Mouse (Mus musculus): ENCODE results near the gene Cfap57. TPM values are rescaled to one million over a fixed set of nuclear protein-coding genes. Genes with fewer than 3 reads are reported as not detected.

Gene Cfap57
- total and polyA plus RNA-seq, 3 experiments: not detected

GRCm38 (mm10) chr4:118517497-118518146 lies 103.0 kb downstream of the Cfap57 start:
- no peak for DNase-seq (ENCODE audit: extremely low read depth)
- in situ Hi-C loops (cut with MboI; ENCODE audit: low pct_ligation_motif_present, low pct_unique_long_range_greater_than_20kb, low sequenced_read_pairs): no loop called here
- TF ChIP-seq CTCF (conservative IDR thresholded peaks at IDR 0.05 in 1 of 2, IDR thresholded peaks at IDR 0.05 in 1 of 2; ENCODE audit: low read depth in 2 of 2, low read length in 2 of 2): no peak
- no peak for TF ChIP-seq NELFE (IDR thresholded peaks at IDR 0.05; ENCODE audit: low read depth, low read length)
- dilution Hi-C loops (cut with MboI; ENCODE audit: extremely low pct_ligation_motif_present, extremely low pct_unique_long_range_greater_than_20kb, low sequenced_read_pairs): no loop called here
- H3K9me3 ChIP-seq (replicated peaks; ENCODE audit: low read length): no peaks in the 10 kb centered on the region
- H3K36me3 ChIP-seq (replicated peaks in 1 of 2; ENCODE audit: control insufficient read depth in 1 of 2, insufficient read depth in 1 of 2, low read length in 1 of 2): no peaks in the 10 kb centered on the region
- no peak overlapping the region for H3K27ac ChIP-seq (ENCODE audit: insufficient read depth, low read depth)
- no peak overlapping the region for H3K9ac ChIP-seq (ENCODE audit: insufficient read depth, low read depth)
- peaks cover 0 to 2% of the 10 kb centered on the region in 2 experiments; a peak in 1 of 4 replicates for H3K4me1 ChIP-seq (ENCODE audit: control insufficient read depth in 1 of 2, insufficient read depth in 2 of 2)
- H3K27me3 ChIP-seq (replicated peaks): peaks cover 76% of the 10 kb centered on the region
- H3K79me2 ChIP-seq (replicated peaks; ENCODE audit: control insufficient read depth, extremely low read depth, insufficient read depth, poor library complexity, severe bottlenecking): no peaks in the 10 kb centered on the region
- H3K4me3 ChIP-seq (replicated peaks in 1 of 3; ENCODE audit: low read depth in 2 of 3, low read length in 2 of 3, poor library complexity in 1 of 3): no peak overlapping the region
- no peak overlapping the region for H3K4me2 ChIP-seq (ENCODE audit: insufficient read depth, low read depth, poor library complexity, severe bottlenecking)

GRCm38 (mm10) chr4:118516699-118517496 lies 103.7 kb downstream of the Cfap57 start:
- peaks cover 0 to 2% of the 10 kb centered on the region in 2 experiments; a peak in 1 of 4 replicates for H3K4me1 ChIP-seq (ENCODE audit: control insufficient read depth in 1 of 2, insufficient read depth in 2 of 2)
- H3K79me2 ChIP-seq (replicated peaks; ENCODE audit: control insufficient read depth, extremely low read depth, insufficient read depth, poor library complexity, severe bottlenecking): no peaks in the 10 kb centered on the region
- H3K27ac ChIP-seq (ENCODE audit: insufficient read depth, low read depth): no peak overlapping the region
- in situ Hi-C loops (cut with MboI; ENCODE audit: low pct_ligation_motif_present, low pct_unique_long_range_greater_than_20kb, low sequenced_read_pairs): no loop called here
- no peak overlapping the region for H3K4me2 ChIP-seq (ENCODE audit: insufficient read depth, low read depth, poor library complexity, severe bottlenecking)
- TF ChIP-seq HCFC1 (IDR thresholded peaks at IDR 0.05; ENCODE audit: low read depth, low read length): no peak
- no peak for TF ChIP-seq TBP (conservative IDR thresholded peaks at IDR 0.05; ENCODE audit: low read depth, low read length)
- TF ChIP-seq CHD1 (IDR thresholded peaks at IDR 0.05; ENCODE audit: low read depth, low read length): no peak
- TF ChIP-seq JUND (conservative IDR thresholded peaks at IDR 0.05; ENCODE audit: low read depth, low read length): no peak
- no peak for TF ChIP-seq RAD21 (IDR thresholded peaks at IDR 0.05; ENCODE audit: low read depth, low read length)
- no peak for TF ChIP-seq MXI1 (IDR thresholded peaks at IDR 0.05; ENCODE audit: low read depth, low read length)
- TF ChIP-seq PAX5 (IDR thresholded peaks at IDR 0.05; ENCODE audit: low read length): no peak
- no peak overlapping the region for H3K4me3 ChIP-seq (replicated peaks in 1 of 3; ENCODE audit: low read depth in 2 of 3, low read length in 2 of 3, poor library complexity in 1 of 3)
- H3K9me3 ChIP-seq (replicated peaks; ENCODE audit: low read length): no peaks in the 10 kb centered on the region
- no peak overlapping the region for H3K9ac ChIP-seq (ENCODE audit: insufficient read depth, low read depth)
- H3K27me3 ChIP-seq (replicated peaks): peaks cover 76% of the 10 kb centered on the region
- H3K36me3 ChIP-seq (replicated peaks in 1 of 2; ENCODE audit: control insufficient read depth in 1 of 2, insufficient read depth in 1 of 2, low read length in 1 of 2): no peaks in the 10 kb centered on the region
- dilution Hi-C loops (cut with MboI; ENCODE audit: extremely low pct_ligation_motif_present, extremely low pct_unique_long_range_greater_than_20kb, low sequenced_read_pairs): no loop called here
- no peak for DNase-seq (ENCODE audit: extremely low read depth)

GRCm38 (mm10) chr4:118509050-118509449 lies 111.5 kb downstream of the Cfap57 start:
- dilution Hi-C loops (cut with MboI; ENCODE audit: extremely low pct_ligation_motif_present, extremely low pct_unique_long_range_greater_than_20kb, low sequenced_read_pairs): no loop called here
- H3K4me1 ChIP-seq (ENCODE audit: control insufficient read depth in 1 of 2, insufficient read depth in 2 of 2): no peaks in the 10 kb centered on the region
- no peak for DNase-seq (ENCODE audit: extremely low read depth)
- H3K79me2 ChIP-seq (replicated peaks; ENCODE audit: control insufficient read depth, extremely low read depth, insufficient read depth, poor library complexity, severe bottlenecking): no peaks in the 10 kb centered on the region
- no peaks in the 10 kb centered on the region for H3K9me3 ChIP-seq (replicated peaks; ENCODE audit: low read length)
- in situ Hi-C loops (cut with MboI; ENCODE audit: low pct_ligation_motif_present, low pct_unique_long_range_greater_than_20kb, low sequenced_read_pairs): no loop called here
- no peak for TF ChIP-seq CTCF (conservative IDR thresholded peaks at IDR 0.05 in 1 of 2, IDR thresholded peaks at IDR 0.05 in 1 of 2; ENCODE audit: low read depth in 2 of 2, low read length in 2 of 2)
- no peak for TF ChIP-seq ETS1 (conservative IDR thresholded peaks at IDR 0.05; ENCODE audit: low read depth, low read length)
- no peak for TF ChIP-seq NELFE (IDR thresholded peaks at IDR 0.05; ENCODE audit: low read depth, low read length)
- no peak for TF ChIP-seq BHLHE40 (IDR thresholded peaks at IDR 0.05; ENCODE audit: low read depth, low read length)
- no peak for TF ChIP-seq EP300 (IDR thresholded peaks at IDR 0.05; ENCODE audit: low read length)
- no peak for TF ChIP-seq TCF12 (IDR thresholded peaks at IDR 0.05; ENCODE audit: low read depth, low read length)
- TF ChIP-seq JUN (IDR thresholded peaks at IDR 0.05; ENCODE audit: insufficient read depth, low read depth, low read length): no peak
- no peak for TF ChIP-seq POLR2AphosphoS2 (IDR thresholded peaks at IDR 0.05; ENCODE audit: low read depth, low read length)
- TF ChIP-seq MXI1 (IDR thresholded peaks at IDR 0.05; ENCODE audit: low read depth, low read length): no peak
- TF ChIP-seq MAFK (IDR thresholded peaks at IDR 0.05; ENCODE audit: insufficient replicate concordance, low read length): no peak
- TF ChIP-seq SMC3 (IDR thresholded peaks at IDR 0.05; ENCODE audit: low read depth, low read length): no peak
- no peak for TF ChIP-seq ELF1 (IDR thresholded peaks at IDR 0.05; ENCODE audit: low read depth, low read length)
- no peak for TF ChIP-seq MAZ (IDR thresholded peaks at IDR 0.05; ENCODE audit: low read depth, low read length)
- TF ChIP-seq POLR2A (IDR thresholded peaks at IDR 0.05; ENCODE audit: low read depth, low read length): no peak
- peaks cover 58% of the 10 kb centered on the region for H3K27me3 ChIP-seq (replicated peaks)
- H3K36me3 ChIP-seq (replicated peaks in 1 of 2; ENCODE audit: control insufficient read depth in 1 of 2, insufficient read depth in 1 of 2, low read length in 1 of 2): no peaks in the 10 kb centered on the region
- H3K4me2 ChIP-seq (ENCODE audit: insufficient read depth, low read depth, poor library complexity, severe bottlenecking): no peak overlapping the region
- H3K4me3 ChIP-seq (replicated peaks in 1 of 3; ENCODE audit: low read depth in 2 of 3, low read length in 2 of 3, poor library complexity in 1 of 3): no peak overlapping the region
- no peak overlapping the region for H3K27ac ChIP-seq (ENCODE audit: insufficient read depth, low read depth)
- H3K9ac ChIP-seq (ENCODE audit: insufficient read depth, low read depth): no peak overlapping the region
